Mouse (Mus musculus): ENCODE results near the gene Olfr1080. TPM values are rescaled to one million over a fixed set of nuclear protein-coding genes. Genes with fewer than 3 reads are reported as not detected.
"Not testable (repeated sequence)": the region's sequence is repeated elsewhere in the genome, so short reads cannot be mapped to it uniquely, and the experiment has no call there.

Olfr1080 gene
- polyA plus RNA-seq (2016; fragmentation: Nextera tagmentation; extraction: Ambion mirVana) = not detected in 2 replicates

GRCm38 (mm10) chr2:86558135-86558534 lies at the start of gene Olfr1080:
Gene Olfr1080 (minus strand): TSS chr2:86558235.
- H3K9me3 ChIP-seq (replicated peaks); H3K4me3 ChIP-seq; H3K4me1 ChIP-seq; H3K27ac ChIP-seq; H3K36me3 ChIP-seq; DNase-seq (ENCODE audit: low spot score); H3K27me3 ChIP-seq (ENCODE audit: low read depth, poor library complexity, severe bottlenecking): not testable (repeated sequence)

GRCm38 (mm10) chr2:86598866-86599265 lies 40.8 kb upstream of the Olfr1080 start, which contains the start of gene Olfr1082:
Gene Olfr1082 (minus strand): TSS chr2:86598966.
- not testable (repeated sequence) for H3K4me3 ChIP-seq; DNase-seq (ENCODE audit: low spot score); H3K4me1 ChIP-seq; H3K27me3 ChIP-seq (ENCODE audit: low read depth, poor library complexity, severe bottlenecking); H3K27ac ChIP-seq; H3K9me3 ChIP-seq (replicated peaks); H3K36me3 ChIP-seq
- 63% methylated on average over 1 of the region's 1 CpGs for WGBS

GRCm38 (mm10) chr2:86542380-86542779 lies 15.7 kb downstream of the Olfr1080 start, which contains the start of gene Olfr1079:
Gene Olfr1079 (minus strand): TSS chr2:86542480.
- Histone ChIP-seq H3K27ac (no peak within 1 kb of the TSS), H3K4me1 (no peaks in the 10 kb centered on the region), H3K4me3 (no peak within 1 kb of the TSS), H3K36me3 (no peaks in the 10 kb centered on the region), H3K9me3 (replicated peaks) (no peaks in the 10 kb centered on the region), H3K27me3 (ENCODE audit: low read depth, poor library complexity, severe bottlenecking) (no peaks in the 10 kb centered on the region)
- DNase-seq (ENCODE audit: low spot score) = no peak
- 74% methylated on average over 1 of the region's 1 CpGs for WGBS

GRCm38 (mm10) chr2:86530991-86531390 lies 27.0 kb downstream of the Olfr1080 start:
- WGBS = 89% methylated on average over 1 of the region's 1 CpGs
- H3K36me3 ChIP-seq = no peaks in the 10 kb centered on the region

GRCm38 (mm10) chr2:86508161-86508560 lies 49.9 kb downstream of the Olfr1080 start, which contains the start of gene Olfr1076:
Gene Olfr1076 (plus strand): TSS chr2:86508461.
- WGBS = 92% methylated on average over 1 of the region's 1 CpGs
- Histone ChIP-seq H3K9me3 (replicated peaks) (no peaks in the 10 kb centered on the region), H3K4me3 (no peak within 1 kb of the TSS), H3K27me3 (ENCODE audit: low read depth, poor library complexity, severe bottlenecking) (no peaks in the 10 kb centered on the region), H3K27ac (no peak within 1 kb of the TSS), H3K4me1 (no peaks in the 10 kb centered on the region), H3K36me3 (no peaks in the 10 kb centered on the region)
- DNase-seq (ENCODE audit: low spot score) = no peak

More at GRCm38 (mm10) chr2:86530991-86531390, 27.0 kb downstream of the Olfr1080 start:
- no peaks in the 10 kb centered on the region for H3K4me1 ChIP-seq
- no peaks in the 10 kb centered on the region for H3K27me3 ChIP-seq (ENCODE audit: low read depth, poor library complexity, severe bottlenecking)
- DNase-seq (ENCODE audit: low spot score) = no peak
- no peak overlapping the region for H3K4me3 ChIP-seq
- H3K9me3 ChIP-seq (replicated peaks) = no peaks in the 10 kb centered on the region
- H3K27ac ChIP-seq = no peak overlapping the region

Other genes starting within 250 kb of the Olfr1080 start
- gene Olfr1053, start 243.0 kb downstream of the Olfr1080 start, polyA plus RNA-seq (2016; fragmentation: Nextera tagmentation; extraction: Ambion mirVana) = not detected in 2 replicates
- gene Olfr1054, start 222.8 kb downstream of the Olfr1080 start, polyA plus RNA-seq (2016; fragmentation: Nextera tagmentation; extraction: Ambion mirVana) = not detected in 2 replicates
- gene Olfr1055, start 208.0 kb downstream of the Olfr1080 start, polyA plus RNA-seq (2016; fragmentation: Nextera tagmentation; extraction: Ambion mirVana) = not detected in 2 replicates
- gene Olfr1056, start 195.8 kb downstream of the Olfr1080 start, polyA plus RNA-seq (2016; fragmentation: Nextera tagmentation; extraction: Ambion mirVana) = not detected in 2 replicates
- gene Olfr1057, start 179.8 kb downstream of the Olfr1080 start, polyA plus RNA-seq (2016; fragmentation: Nextera tagmentation; extraction: Ambion mirVana) = not detected in 2 replicates
- gene Olfr1058, start 169.7 kb downstream of the Olfr1080 start, polyA plus RNA-seq (2016; fragmentation: Nextera tagmentation; extraction: Ambion mirVana) = not detected in 2 replicates
- not detected in 2 replicates for gene Olfr1061, start 144.2 kb downstream of the Olfr1080 start, polyA plus RNA-seq (2016; fragmentation: Nextera tagmentation; extraction: Ambion mirVana)
- gene Olfr1062, start 131.5 kb downstream of the Olfr1080 start, polyA plus RNA-seq (2016; fragmentation: Nextera tagmentation; extraction: Ambion mirVana) = not detected in 2 replicates
- not detected in 2 replicates for gene Olfr1065, start 107.6 kb downstream of the Olfr1080 start, polyA plus RNA-seq (2016; fragmentation: Nextera tagmentation; extraction: Ambion mirVana)
- not detected in 2 replicates for gene Olfr1066, start 102.0 kb downstream of the Olfr1080 start, polyA plus RNA-seq (2016; fragmentation: Nextera tagmentation; extraction: Ambion mirVana)
- gene Olfr228, start 70.8 kb downstream of the Olfr1080 start, polyA plus RNA-seq (2016; fragmentation: Nextera tagmentation; extraction: Ambion mirVana) = not detected in 2 replicates
- not detected in 2 replicates for gene Olfr1076, start 49.8 kb downstream of the Olfr1080 start, polyA plus RNA-seq (2016; fragmentation: Nextera tagmentation; extraction: Ambion mirVana)
- gene Olfr1079, start 15.8 kb downstream of the Olfr1080 start, polyA plus RNA-seq (2016; fragmentation: Nextera tagmentation; extraction: Ambion mirVana) = not detected in 2 replicates
- not detected in 2 replicates for gene Olfr1082, start 40.7 kb upstream of the Olfr1080 start, polyA plus RNA-seq (2016; fragmentation: Nextera tagmentation; extraction: Ambion mirVana)
- gene Olfr1084, start 81.5 kb upstream of the Olfr1080 start, polyA plus RNA-seq (2016; fragmentation: Nextera tagmentation; extraction: Ambion mirVana) = not detected in 2 replicates
- gene Olfr1085, start 103.8 kb upstream of the Olfr1080 start, polyA plus RNA-seq (2016; fragmentation: Nextera tagmentation; extraction: Ambion mirVana) = not detected in 2 replicates
- not detected in 2 replicates for gene Olfr1086, start 121.9 kb upstream of the Olfr1080 start, polyA plus RNA-seq (2016; fragmentation: Nextera tagmentation; extraction: Ambion mirVana)
- not detected in 2 replicates for gene Olfr1087, start 140.2 kb upstream of the Olfr1080 start, polyA plus RNA-seq (2016; fragmentation: Nextera tagmentation; extraction: Ambion mirVana)
- not detected in 2 replicates for gene Olfr1089, start 175.5 kb upstream of the Olfr1080 start, polyA plus RNA-seq (2016; fragmentation: Nextera tagmentation; extraction: Ambion mirVana)
- gene Olfr1090, start 200.8 kb upstream of the Olfr1080 start, polyA plus RNA-seq (2016; fragmentation: Nextera tagmentation; extraction: Ambion mirVana) = not detected in 2 replicates
- gene Olfr1093, start 224.2 kb upstream of the Olfr1080 start, polyA plus RNA-seq (2016; fragmentation: Nextera tagmentation; extraction: Ambion mirVana) = not detected in 2 replicates

Data from limb, embryonic 10.5 days (tissue).